Mouse (Mus musculus) erythroblast, embryonic 14.5 days (primary cell): ENCODE measurements around the gene Iqschfp.

Experiments used
- GATA1 ChIP-seq: IDR thresholded peaks from 2 replicates; pipeline ENCODE4 v1.6.1; 2012; ENCODE audit warnings: low read length, inconsistent platforms, mixed read lengths
- TAL1 ChIP-seq: IDR thresholded peaks from 3 replicates; pipeline ENCODE4 v1.6.1; 2012; ENCODE audit warnings: low read length, inconsistent platforms, mixed read lengths

DNA sequence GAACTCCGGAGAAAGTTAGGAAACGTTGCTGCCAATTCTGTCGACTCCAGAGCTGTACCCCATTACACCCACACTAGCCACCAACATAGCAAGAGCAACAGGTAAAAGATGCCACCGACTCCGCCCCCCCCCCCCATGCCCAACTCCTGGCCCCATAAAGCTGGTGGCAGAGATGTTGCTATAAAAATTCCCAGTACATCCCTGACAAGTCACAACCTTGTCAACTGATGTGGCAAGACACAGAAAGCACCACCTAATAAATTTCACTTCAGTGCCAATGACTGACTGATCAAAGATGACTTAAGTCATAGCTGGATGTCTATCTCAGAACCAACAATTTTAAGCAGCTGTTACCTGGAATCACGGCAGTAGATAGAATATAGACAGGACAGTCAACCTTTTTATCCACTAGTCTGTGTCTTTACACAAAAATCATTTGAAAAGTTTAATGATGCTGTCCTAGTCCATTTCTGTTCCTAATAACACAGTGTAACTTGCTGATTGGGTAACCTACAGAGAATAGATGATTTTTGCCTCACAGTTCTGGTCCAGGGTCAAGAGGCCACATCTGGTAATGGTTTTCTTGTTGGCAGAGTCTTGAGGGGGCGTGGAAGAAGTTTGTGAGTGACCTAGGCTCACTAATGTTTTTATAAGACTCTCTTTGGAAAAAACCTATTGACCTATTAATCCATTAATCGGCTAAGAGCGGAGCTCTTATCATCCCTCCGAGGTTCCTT, 561.9 kb downstream of the Iqschfp start:
- TF ChIP-seq GATA1, result no peak
- no peak for TF ChIP-seq TAL1
